Mouse (Mus musculus) gonadal fat pad, adult 2 months (tissue): Measurements from ENCODE around the gene Lrrc8c. TPM values are rescaled to one million over a fixed set of nuclear protein-coding genes. Genes with fewer than 3 reads are reported as not detected.

Experiments used
- DNase-seq: peaks from one replicate; pipeline ENCODE4 v3.0.0-alpha.2; 2012; ENCODE audit warnings: low read depth
- polyA plus RNA-seq: library from polyadenylated mRNA; depleted of rRNA; stranded (reverse); fragments of >200 nt; gene quantifications from 2 replicates; pipeline ENCODE4 v1.2.3, GENCODE M21; 2012

Lrrc8c gene
- polyA plus RNA-seq, 1 experiment = 34.6 TPM

GRCm38 (mm10) chr5:105556291-105556690 lies 37.1 kb downstream of the Lrrc8c start:
- DNase-seq = no peak

GRCm38 (mm10) chr5:105557346-105557745 lies 38.2 kb downstream of the Lrrc8c start:
- no peak for DNase-seq

- no peak for DNase-seq
Observed at GRCm38 (mm10) chr5:105557777-105558240, 38.6 kb downstream of the Lrrc8c start.

GRCm38 (mm10) chr5:105558517-105558916 lies 39.3 kb downstream of the Lrrc8c start:
- DNase-seq = no peak

- no peak for DNase-seq
Observed at GRCm38 (mm10) chr5:105561926-105562325, 42.7 kb downstream of the Lrrc8c start.

GRCm38 (mm10) chr5:105564761-105565160 lies 45.6 kb downstream of the Lrrc8c start:
- DNase-seq = no peak

GRCm38 (mm10) chr5:105565824-105566223 lies 46.6 kb downstream of the Lrrc8c start:
- DNase-seq = no peak

GRCm38 (mm10) chr5:105566852-105567412 lies 47.7 kb downstream of the Lrrc8c start:
- peak; percentile 19 for DNase-seq

GRCm38 (mm10) chr5:105568043-105568747 lies 49.0 kb downstream of the Lrrc8c start:
- no peak for DNase-seq

- DNase-seq = no peak
Observed at GRCm38 (mm10) chr5:105569168-105569567, 50.0 kb downstream of the Lrrc8c start.

- DNase-seq = no peak
Observed at GRCm38 (mm10) chr5:105572160-105572692, 53.0 kb downstream of the Lrrc8c start.

- no peak for DNase-seq
Observed at GRCm38 (mm10) chr5:105572876-105573275, 53.7 kb downstream of the Lrrc8c start.

GRCm38 (mm10) chr5:105574835-105575234 lies 55.6 kb downstream of the Lrrc8c start:
- DNase-seq = no peak

GRCm38 (mm10) chr5:105575839-105576238 lies 56.7 kb downstream of the Lrrc8c start:
- DNase-seq = no peak

- no peak for DNase-seq
Observed at GRCm38 (mm10) chr5:105580909-105581308, 61.7 kb downstream of the Lrrc8c start.

- DNase-seq = no peak
Observed at GRCm38 (mm10) chr5:105585929-105586328, 66.7 kb downstream of the Lrrc8c start.

GRCm38 (mm10) chr5:105586655-105587054 lies 67.5 kb downstream of the Lrrc8c start:
- no peak for DNase-seq

- no peak for DNase-seq
Observed at GRCm38 (mm10) chr5:105587471-105587870, 68.3 kb downstream of the Lrrc8c start.

- no peak for DNase-seq
Observed at GRCm38 (mm10) chr5:105588683-105589082, 69.5 kb downstream of the Lrrc8c start.

GRCm38 (mm10) chr5:105589119-105589518 lies 69.9 kb downstream of the Lrrc8c start:
- DNase-seq = no peak

- DNase-seq = no peak
Observed at GRCm38 (mm10) chr5:105592396-105592795, 73.2 kb downstream of the Lrrc8c start.

- no peak for DNase-seq
Observed at GRCm38 (mm10) chr5:105593630-105594029, 74.4 kb downstream of the Lrrc8c start.

GRCm38 (mm10) chr5:105598866-105599265 lies 79.7 kb downstream of the Lrrc8c start:
- no peak for DNase-seq
